Mouse (Mus musculus) urinary bladder, postnatal 0 days (tissue): Measurements from ENCODE around the gene 4931422A03Rik. TPM values are rescaled to one million over a fixed set of nuclear protein-coding genes. Genes with fewer than 3 reads are reported as not detected.

Experiments
- polyA plus RNA-seq: library from polyadenylated mRNA; unstranded; fragments of >200 nt; fragmentation: Nextera tagmentation; extraction: Ambion mirVana; gene quantifications from 2 replicates; pipeline ENCODE4 v1.2.1, GENCODE M21; 2015

Gene 4931422A03Rik
- polyA plus RNA-seq, result 1.4 and 1.5 TPM in 2 replicates

GRCm38 (mm10) chr2:104028139-104028723, at the start of gene 4931422A03Rik:
4931422A03Rik (minus strand) TSS chr2:104028361.

DNA sequence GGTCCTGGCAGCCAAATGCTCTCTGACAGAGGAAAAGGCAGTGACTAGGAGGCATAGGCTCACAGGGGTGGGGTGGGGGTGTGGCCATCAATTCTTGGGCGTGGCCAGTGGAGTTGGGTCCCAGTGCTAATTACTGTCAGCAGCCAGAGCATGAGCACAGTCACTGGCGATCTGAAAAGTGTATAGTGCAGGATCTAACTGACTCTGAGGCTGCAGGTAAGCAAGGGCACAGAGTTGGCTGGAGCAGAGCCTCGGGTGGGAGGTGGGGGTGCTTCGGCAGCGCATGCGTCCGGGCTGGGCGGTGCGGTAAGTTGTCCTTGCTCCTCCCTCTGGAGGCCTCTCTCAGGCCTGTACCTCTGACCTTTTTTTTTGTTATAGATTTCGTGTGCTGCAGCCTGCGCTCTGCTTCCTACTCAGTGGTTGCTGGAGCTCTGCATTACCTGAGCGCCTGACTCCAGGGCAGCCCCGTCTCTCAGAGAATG, 41.6 kb upstream of the 4931422A03Rik start, which contains the start of gene Cd59b:
Gene Cd59b, plus strand, starts transcription at position 146 of the 482 bp plus-strand sequence.

DNA sequence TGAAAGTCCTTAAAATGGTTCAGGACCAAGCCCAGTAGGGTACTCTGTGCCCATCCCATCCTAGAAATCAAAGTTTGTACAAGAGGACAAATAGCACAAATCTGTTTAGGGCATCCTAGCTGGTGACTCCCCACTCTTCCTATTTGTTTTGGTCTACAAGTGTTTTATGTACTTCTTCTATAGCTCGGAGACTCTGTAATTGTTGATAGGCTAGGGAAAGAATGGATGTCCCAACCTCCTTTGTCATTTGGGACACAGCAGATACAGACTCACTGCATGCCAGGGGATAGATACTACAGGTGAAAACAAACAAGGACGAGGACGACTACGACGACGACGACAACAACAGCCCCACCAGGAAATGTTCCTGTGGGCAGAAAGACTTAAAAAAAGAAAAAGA, 40.3 kb upstream of the 4931422A03Rik start, which contains the start of gene Gm10799:
Gene Gm10799, minus strand, starts transcription at position 101 of the 400 bp plus-strand sequence.

DNA sequence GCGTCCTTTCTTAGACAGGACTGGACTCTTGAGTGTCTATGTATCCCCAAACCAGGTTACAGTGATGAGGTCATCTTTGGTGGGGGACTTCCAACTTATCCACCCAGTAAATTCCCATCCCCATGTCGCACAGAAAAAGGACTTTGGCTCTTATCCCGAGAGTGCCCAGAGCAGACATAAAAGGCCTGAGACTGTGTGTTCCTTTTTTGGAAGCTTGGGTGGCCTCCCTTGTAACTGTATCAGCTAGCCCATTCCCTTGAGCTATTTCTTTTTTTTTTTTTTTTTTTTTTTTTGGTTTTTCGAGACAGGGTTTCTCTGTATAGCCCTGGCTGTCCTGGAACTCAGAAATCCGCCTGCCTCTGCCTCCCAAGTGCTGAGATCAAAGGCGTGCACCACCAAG, 37.4 kb upstream of the 4931422A03Rik start, which contains the start of gene Gm10912:
Gene Gm10912, plus strand, starts transcription at position 301 of the 400 bp plus-strand sequence.

GRCm38 (mm10) chr2:104027458-104028138, 563 bp downstream of the 4931422A03Rik start, which contains the start of gene Fbxo3:
Fbxo3 (plus strand) TSS chr2:104027721.

DNA sequence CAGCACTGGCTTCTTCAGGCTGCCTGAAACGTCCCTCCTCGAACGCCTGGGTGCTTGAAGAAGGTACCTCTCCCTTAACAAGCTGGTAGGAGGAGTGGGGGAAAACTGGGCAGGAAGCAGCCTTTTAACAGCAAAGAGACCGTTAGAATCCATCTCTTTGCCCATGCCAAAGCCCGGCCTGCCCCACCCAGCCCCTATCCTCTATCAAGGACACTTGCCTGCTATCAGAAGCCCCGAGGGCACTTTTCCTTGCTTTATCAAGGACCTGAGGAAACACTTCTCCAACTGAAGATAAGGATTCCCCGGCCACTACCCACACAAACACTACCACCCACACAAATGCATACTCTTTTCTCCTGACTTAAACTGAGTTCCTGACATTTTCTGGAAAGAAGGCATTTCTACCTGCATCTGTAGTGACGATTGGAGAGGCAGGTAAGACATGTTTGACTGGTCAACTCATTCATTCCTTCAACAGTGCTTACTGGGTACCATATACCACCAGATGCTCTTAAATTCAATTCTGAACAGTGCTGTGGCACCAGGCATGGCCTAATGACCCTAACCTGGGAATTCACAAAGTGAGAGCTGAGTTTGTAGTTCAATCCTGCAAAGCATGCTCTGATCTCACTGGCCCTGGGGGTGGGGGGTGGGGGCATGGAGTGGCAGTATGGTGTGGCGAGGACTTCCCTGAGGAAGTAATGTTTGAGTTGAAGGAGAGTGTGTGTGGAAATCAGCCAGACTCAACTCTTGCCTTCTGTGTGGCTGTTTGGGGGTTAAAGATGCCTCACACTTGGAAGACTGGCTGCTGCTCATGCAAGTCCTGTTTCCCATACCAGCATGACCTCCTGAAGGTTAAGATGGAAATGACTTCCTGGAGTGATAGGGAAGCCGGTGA, 70.3 kb downstream of the 4931422A03Rik start, which contains the start of gene Lmo2:
Gene Lmo2, plus strand, starts transcription at position 338 of the 898 bp plus-strand sequence.

Other genes with a start within 250 kb of the 4931422A03Rik start
- 131 and 158 TPM in 2 replicates for gene Caprin1, start 230.7 kb downstream of the 4931422A03Rik start, polyA plus RNA-seq
- gene Lmo2, start 70.4 kb downstream of the 4931422A03Rik start, polyA plus RNA-seq, result 8.6 and 8.9 TPM in 2 replicates
- gene Fbxo3, start 640 bp downstream of the 4931422A03Rik start, polyA plus RNA-seq, result 39.5 and 43.6 TPM in 2 replicates
- gene Gm10912, start 37.5 kb upstream of the 4931422A03Rik start, polyA plus RNA-seq, result not detected in 2 replicates
- gene Gm10799, start 40.2 kb upstream of the 4931422A03Rik start, polyA plus RNA-seq, result not detected in 2 replicates
- 3.6 and 3.7 TPM in 2 replicates for gene Cd59b, start 41.5 kb upstream of the 4931422A03Rik start, polyA plus RNA-seq
- gene Cd59a, start 67.4 kb upstream of the 4931422A03Rik start, polyA plus RNA-seq, result 77.7 and 104 TPM in 2 replicates
- gene A930018P22Rik, start 94.4 kb upstream of the 4931422A03Rik start, polyA plus RNA-seq, result 0.53 and 0.58 TPM in 2 replicates